Mouse (Mus musculus) 3T3-L1 (cell line): ENCODE data around the gene Csrnp1.

Source experiments
- DNase-seq: peaks from one replicate; pipeline ENCODE4 v3.0.0-alpha.2; 2015; ENCODE audit warnings: low read depth, low spot score

Gene Csrnp1

DNA sequence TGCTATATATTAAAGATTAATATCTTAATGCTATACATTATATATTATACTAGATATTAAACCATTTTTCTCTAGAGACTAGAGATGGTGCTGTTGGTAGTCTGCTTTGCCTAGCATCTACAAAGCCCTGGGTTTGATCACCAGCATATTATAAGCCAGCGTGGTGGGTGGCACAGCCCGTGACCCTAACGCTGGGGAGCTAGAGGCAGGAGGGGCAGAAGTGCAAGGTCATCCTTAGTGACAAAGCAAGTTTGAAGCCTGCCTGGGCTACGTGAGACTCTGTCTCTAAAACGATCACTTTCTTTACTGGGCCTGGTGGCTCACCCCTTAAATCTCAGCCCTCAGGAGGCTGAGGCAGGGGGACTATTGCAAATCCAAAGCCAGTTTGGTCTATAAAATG lies 18.4 kb upstream of the Csrnp1 start:
- DNase-seq = no peak

DNA sequence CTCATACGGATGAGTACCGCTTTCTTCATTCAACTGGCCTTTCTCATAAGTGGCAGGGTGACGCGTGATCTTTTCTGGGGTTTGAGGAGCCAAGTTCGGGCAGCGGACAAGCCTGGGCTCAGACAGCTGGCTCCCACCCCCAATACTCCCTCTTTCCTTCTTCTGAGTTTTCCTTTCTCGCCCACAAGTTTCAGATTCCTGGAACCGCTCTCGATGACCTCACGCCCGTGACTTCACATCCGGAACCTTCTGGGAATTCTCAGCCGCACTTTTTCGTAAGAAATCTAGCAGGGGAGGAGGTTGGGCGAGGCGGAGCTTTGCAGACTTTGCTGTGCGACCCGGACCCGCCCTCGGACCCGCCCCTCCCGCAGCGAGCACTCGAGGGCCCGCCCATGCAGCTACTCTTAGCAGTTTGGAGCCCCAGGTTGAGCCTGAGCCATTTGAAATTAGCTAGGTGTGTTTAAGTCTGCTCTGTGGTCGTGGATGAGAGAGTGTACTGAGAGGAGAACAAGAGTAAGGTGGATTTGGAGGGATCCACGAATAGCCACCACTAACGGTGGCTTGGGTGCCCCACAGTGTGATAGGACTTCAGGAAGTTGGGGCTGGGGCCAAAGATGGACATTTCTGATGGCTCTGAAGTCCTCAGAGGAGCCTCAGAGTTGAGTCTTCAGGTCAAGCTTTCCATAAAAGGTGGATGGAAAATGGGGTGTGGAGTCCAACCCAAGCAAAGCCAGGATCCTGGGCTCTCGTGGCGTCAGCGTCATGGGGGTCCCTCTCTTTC lies 17.7 kb upstream of the Csrnp1 start:
- peak; percentile 88 for DNase-seq

DNA sequence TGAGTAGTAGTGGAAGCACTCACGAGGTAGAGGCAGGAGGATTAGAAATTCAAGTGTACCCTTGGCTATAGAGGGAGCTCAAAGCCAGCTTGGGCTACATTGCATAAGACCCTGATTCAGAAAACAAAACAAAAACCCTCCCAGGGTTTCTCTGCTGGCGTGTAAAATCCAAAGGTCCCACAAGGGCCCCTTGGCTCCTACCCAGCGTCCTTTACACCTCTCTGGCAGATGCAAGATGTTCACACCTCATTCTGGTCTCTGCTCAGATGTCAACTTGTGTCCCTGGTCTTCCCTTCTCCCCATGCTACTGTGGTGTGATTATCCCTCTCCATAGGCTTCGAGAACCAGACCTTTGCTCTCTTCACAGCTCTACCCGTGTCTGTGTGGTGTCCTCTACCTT lies 16.3 kb upstream of the Csrnp1 start:
- DNase-seq = no peak

DNA sequence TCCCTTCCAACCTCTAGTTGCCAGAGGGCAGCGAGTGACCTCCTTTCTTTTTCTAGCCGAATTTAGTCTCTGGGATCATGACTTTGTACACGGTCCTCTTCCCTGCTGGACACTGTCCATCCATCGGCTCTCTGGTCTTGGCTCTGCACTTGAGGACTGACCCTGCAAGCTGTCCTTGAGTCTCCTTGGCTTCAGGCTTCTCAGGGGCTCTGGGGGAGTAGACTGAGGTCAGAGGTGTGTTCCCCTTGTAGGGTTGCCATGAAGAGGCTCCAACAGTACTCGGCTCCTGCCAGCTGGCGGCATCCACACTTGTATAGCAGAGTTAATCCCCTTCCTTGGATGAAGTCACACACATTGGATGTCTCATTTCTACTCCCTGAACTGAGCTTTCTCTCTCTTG lies 15.2 kb upstream of the Csrnp1 start:
- no peak for DNase-seq

DNA sequence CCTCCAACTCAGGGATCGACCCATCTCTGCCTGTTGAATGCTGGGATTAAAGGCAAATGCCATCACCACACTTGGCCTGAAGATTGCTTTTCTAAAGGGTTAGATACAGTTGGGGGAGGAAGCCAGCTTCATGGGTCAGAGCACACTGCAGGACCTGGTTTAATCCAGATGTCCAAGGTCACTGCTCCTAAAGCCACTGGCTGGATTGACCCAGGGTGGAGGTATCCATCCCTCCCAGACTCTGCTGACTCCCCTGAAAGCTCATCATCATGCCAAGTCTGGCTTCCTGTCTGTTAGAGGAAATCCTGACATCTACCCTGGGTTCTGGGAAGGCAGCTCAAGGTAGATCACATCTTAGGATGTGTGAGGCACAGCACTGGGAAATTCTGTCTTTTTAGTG lies 14.3 kb upstream of the Csrnp1 start:
- no peak for DNase-seq

DNA sequence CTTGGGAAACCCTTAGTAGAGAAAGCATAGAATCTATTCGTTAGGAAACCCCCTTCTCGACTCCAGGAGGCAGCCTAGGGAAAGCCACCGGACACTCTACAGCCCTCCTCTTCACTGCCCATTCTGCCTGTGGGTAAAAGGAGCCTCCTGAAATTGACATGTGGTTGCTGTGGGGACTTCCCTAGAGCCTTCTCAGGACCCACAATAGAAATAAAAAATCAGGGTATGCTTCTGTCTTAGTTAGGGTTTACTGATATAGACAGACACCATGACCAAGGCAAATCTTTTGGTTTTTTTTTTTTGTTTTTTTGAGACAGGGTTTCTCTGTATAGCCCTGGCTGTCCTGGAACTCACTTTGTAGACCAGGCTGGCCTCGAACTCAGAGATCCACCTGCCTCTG lies 11.6 kb upstream of the Csrnp1 start:
- DNase-seq = no peak

DNA sequence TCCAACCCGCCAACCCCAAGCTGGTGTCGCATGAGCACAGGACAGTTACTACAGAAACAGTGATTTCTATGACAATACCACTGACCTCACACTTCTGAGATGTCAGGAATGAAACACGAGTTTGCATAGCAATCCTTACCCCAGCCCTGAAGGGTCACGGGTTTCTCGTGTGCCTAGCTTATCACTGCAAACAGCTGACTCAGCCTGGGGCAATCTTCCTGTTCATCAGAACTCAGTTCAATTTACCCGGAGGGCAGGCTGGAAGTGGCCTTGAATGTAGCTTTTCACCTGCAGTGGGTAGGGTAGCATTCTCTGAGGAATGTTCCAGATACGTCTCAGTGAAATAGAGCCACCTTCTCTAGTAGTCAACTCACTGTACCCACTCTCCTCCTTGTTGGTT lies 9.7 kb upstream of the Csrnp1 start:
- DNase-seq = peak; percentile 18

DNA sequence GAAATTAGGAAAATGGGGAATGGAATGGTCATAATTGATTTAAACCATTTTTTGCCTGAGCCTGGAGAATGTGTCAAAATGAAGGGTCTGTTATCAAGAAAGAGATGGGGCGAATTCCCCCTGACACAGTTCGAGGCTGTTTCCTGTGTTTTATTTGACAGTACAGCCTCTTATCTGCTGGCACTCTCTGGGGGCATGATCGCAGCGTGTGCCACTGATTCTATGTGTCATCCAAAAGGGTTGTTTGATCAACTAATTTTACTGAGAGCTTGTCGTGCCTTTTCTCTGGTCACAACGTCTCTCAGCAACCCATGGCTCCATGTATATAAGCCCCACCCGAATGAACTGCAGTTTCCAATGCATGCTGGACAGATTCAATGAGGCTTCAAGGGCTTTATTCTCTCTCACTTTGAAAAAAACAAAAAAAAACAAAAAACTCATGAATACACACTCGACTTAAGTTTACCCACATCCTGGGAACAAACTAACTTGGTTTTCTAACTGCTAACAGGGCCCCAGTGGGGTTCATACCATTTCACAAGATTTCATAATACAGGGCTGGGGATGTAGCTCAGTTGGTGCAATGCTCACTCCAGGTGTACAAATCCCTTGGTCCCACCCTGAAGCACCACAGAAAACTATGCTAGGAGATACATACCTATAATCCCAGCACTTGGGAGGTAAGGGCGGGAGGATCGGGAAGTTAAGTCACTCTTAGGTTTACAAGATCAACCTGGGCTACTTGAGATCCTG lies 8.8 kb upstream of the Csrnp1 start:
- no peak for DNase-seq

DNA sequence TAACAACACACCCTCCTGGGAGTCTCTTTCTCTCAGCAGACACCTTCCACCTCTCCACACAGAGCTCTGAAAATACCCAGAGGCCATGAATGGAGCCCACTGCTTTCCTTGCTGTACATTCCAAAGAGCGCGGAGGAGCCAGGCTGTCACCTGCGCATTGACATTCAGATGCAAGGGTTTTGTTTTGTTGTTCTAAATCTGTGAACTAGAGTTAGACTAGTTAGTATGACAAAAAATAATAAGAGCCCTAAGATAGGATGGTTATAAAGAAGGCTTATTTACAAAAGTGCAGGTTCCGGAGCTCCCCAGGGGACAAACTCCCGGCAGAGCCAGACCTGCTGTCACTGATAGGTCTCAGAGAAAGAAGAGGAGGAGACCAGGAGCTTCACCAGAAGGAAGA lies 6.9 kb upstream of the Csrnp1 start:
- DNase-seq = no peak

DNA sequence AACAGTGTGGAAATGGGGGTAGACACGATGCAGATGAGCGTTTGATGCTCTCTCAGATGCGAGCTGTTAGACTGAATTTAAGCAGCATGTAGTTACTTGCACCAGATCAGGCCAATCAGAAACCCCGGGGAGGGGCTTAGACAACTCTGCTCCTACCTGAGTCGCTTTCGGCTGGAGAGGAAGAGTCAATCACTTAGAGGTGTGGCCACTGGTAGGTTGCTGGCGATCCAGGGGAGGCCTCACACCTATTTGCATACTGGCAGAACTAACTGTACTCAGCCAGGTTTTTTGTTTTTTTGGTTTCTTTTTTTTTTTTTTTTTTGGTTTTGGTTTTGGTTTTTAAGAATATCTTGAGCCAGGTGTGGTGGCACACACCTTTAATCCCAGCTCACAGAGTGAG lies 3.8 kb upstream of the Csrnp1 start:
- no peak for DNase-seq

DNA sequence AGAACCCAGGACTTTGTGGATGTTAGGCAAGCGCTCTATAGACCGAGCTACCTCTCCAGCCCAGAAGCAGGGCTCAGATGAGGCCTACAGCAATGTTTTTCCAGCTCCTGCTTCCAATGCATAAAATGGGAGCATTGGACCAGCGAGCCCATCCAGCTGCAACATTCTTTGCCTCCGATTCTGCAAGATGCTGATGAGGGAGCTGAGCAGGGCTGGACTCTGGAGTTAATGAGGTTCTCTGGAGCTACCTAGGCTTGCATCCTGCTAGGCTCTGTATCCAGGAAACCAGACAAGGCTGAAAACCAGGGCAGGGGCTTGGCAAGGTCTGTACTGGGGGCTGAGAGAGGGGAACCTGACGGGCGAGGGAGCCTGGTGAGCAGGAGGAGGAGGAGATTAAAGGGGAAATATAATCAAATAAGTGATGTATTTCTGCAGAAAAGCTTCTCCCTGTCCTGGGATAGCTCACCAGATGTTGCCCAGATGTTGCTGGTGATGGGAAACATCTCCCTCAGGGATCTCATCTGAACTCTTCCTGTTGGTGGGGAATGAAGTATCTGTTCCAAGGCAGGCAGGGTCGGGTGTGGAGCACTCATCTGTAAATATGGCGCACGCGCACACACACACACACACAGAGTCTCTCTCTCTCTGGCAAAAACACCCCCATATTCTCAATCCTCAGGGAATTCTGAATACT lies 1.6 kb upstream of the Csrnp1 start:
- DNase-seq = peak; percentile 56

DNA sequence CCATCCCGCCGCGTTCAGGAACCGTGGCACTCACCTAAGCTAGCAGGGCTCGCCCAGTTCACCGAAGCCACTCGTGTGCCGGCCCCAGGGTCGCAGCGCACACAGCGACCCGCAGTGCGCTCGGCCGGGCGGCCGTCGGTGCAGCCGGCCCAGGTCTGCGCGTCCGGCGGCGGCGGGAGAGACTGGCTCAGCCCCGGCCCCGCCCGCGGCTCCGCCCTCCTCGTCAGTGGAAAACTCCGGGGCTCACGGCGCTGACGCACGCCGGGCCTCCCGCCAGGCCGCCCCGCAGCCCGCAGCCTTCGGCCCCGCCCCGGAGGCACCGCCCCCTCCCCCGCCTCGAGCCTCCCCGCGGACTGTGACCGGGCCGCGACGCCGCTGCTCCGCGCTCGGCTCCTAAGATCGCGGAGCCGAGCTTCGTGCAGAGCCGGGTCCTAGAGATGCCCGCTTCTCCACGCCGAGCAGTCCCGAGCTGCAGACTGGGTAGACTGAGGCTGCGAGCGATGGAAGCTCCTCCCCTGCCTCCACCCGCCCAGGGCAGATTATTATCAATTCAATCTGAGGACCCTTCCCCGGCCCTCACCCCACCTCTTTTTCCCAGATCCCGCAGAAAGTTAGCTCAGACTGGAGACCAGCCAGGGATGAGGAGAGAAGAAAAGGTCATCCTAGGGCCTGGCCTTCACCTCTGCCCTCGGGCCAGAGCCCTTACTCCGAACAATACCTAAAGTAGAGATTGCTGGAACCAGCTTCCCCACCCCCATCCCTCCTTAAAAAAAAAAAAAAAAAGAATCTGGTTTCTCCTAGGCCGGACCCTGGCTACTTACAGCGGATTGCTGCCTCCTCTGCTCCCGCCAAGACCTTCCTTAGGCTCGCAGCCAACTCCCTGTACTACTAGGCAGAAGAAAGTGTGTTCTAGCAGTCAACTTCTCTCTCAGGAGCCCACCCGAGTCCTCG lies 598 bp downstream of the Csrnp1 start:
- peak; percentile 74 for DNase-seq

DNA sequence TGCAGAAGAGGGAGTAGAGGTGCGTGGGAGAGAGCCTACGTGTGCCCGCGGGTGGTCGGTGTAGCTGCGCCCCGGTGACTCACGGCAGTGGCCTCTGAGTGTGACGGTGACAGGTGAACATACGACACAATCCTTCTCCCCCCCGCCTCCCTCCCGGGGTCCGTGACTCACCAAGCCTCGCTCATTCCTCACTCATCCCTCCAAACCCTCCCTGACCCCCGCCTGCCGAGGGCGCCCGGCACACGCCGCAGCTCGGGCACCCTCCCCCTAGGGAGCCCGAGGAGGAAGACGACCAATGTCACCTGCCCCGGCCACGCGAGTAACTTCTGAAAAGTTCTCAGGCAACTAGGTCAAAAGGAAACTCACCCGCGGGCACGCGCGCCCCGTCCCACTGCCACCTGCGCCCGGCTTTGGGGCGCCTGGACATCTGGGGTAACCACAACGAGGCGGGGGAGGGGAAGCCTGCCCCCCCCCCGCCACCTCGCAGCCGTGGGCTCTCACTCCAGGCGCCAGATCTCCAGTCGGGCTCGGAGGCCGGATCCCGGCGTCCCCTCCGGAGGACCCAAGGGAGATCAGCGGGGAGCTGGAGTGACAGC lies 1.4 kb downstream of the Csrnp1 start:
- DNase-seq = peak; percentile 64

DNA sequence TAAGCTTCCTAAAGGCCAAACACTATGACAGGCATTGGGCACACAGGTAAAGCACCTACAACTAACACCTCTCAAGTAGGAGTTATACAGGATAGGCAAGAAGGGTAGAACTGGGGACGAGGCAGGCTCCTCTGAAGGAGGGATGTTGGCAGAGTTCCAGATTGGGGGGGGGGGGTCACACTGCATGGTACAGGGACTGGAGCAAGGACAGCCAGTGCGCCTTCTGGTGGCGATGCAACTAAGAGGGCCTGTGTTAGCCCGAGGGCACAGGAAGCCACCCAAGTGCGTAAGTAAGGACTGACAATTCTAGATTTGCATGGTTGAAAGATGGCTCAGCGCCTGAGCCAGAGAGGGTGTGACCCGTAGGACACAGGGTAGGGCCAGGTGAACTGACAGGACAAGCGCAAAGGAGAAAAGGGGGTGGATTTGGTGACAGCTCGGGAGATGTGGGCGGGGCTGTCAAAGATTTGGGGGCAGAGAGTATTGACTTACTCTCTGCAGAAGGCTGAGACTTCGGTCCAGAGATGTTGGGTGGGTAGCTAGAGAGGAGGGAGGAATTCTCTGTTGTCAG lies 2.1 kb downstream of the Csrnp1 start:
- DNase-seq = peak; percentile 76

DNA sequence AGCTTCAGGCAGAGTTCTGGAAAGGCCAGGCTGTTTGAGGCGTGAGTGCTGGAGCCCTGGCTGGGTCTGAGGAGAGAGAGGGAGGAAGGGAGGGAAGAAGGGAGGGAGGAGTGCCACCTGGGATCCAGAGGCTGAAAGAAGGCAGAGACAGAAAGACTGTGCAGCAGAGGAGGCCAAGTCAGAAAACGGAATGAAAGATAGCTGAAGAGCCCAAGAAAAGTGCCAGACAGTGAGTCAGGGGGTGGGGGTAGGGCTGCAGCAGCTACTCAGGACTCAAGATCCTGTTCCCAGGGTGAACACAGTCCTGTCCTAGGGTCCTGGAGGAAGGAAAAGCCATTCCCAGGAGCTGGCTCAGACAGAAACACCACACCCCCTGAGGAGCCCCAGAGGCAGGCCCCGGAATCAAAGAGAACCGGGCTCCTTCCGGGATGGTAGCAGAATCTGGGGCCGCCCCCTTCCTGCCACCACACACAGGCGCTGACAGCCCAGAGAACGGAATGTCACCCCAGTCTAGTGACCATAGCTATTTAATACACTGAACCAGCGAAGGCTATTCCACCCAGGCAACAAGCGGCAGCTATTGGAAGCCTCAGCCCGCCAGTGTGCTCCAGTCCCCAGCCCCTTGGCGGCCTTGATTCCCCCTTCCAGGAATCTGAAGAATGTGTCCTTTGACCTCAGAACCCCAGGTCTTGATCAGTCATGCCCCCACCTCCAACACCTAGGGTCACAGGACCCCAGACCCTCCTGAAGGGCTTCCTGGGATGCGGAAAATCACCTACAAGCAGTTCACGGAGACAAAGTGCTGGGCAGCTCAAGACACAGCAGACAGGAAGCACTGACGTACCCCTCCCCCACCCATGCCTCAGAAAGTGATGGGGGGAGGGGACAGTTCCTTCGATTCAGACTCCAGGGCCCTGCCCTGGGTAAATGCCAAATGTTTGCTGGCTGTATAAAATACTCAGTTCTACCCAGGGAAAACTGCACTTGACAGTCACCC lies 3.0 kb downstream of the Csrnp1 start:
- DNase-seq = peak; percentile 89

DNA sequence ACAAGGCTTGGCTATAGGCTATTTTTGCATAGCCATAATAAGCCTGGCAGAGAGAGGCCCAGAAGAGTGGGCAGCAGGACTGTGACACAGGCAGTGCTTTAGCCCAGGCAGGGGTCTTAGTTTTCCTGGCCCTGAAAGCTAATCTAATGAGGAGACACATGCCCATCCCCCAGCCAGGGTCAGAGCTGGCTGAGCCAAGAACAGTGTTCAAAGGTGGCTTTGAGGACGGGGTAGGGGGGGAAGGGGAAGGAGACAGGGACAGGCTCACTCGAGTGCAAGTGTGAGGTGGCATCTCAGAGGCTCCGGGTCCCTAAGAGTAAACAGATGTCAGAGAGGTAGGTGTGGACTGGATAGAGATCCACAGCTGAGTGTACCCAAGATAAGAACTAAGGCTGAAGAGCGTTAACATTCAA lies 3.7 kb downstream of the Csrnp1 start:
- no peak for DNase-seq

DNA sequence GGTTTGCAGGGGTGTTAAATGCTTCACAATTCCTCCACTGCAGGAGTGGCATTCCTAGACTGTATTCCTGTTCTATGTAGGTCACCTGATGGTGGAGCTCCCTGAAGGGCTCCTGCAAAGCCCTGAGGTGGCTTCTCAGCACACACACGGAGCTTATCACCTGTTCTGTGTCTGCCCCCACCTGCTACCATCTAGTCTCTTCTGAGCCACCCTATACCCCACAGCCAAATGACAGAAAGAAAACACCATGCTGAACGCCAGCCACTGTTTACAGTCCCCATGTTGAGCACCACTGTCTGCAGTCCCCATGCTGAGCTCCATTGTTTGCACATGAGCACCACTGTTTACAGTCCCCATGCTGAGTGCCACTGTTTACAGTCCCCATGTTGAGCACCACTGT lies 4.7 kb downstream of the Csrnp1 start:
- no peak for DNase-seq

DNA sequence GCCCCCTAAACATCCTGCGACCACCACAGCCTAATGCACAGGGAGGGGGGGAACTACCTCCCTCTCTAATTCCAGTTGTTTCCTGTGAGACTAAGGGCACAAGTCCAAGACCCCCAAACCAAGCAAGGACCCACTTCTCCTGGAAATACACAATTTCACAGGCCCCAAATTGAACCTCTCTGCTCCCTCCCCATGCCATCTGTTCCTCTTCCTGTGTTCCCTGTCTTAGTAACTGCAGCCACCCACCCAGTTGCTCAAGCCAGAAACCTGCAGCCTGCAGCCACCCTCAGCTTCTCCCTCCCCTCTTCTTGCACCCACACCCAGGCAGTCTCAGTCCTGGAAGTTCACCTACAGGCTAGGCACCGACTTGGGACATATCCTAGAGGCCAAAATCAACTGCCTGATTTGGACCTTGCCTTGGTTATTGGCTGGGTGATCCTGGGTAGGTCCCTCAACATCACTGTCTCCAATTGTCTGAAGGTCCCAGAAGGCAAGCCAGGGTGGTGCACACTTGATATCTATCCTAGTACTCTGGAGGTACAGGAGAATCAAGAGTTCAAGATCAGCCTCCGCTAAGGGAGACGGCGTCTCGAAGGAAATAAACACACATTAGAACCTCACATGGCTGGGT lies 5.5 kb downstream of the Csrnp1 start:
- DNase-seq = no peak
